Mouse (Mus musculus) testis, adult 2 months (tissue): Measurements from ENCODE around the gene Pold2. TPM values are rescaled to one million over a fixed set of nuclear protein-coding genes. Genes with fewer than 3 reads are reported as not detected.

Source experiments
- H3K27ac ChIP-seq: fragments of 200-500 bp; 2 replicates; pipeline ENCODE4 v1.5.1; 2012; ENCODE audit warnings: low read depth, low read length; ENCODE audit not compliant: control insufficient read depth, insufficient read depth
- H3K27me3 ChIP-seq: fragments of 200-500 bp; 2 replicates; pipeline ENCODE4 v1.6.1; 2012; ENCODE audit warnings: mild to moderate bottlenecking, low read length, moderate library complexity; ENCODE audit not compliant: control insufficient read depth, insufficient read depth
- H3K36me3 ChIP-seq: fragments of 200-500 bp; 2 replicates; pipeline ENCODE4 v1.6.1; 2012; ENCODE audit warnings: mild to moderate bottlenecking, low read length; ENCODE audit not compliant: control insufficient read depth, insufficient read depth
- H3K4me1 ChIP-seq: fragments of 200-500 bp; 2 replicates; pipeline ENCODE4 v1.6.1; 2012; ENCODE audit warnings: low read length; ENCODE audit not compliant: control insufficient read depth, insufficient read depth
- H3K4me3 ChIP-seq: fragments of 200-500 bp; 2 replicates; pipeline ENCODE4 v1.5.1; 2012; ENCODE audit warnings: low read depth, mild to moderate bottlenecking, low read length, moderate library complexity, mixed read lengths; ENCODE audit not compliant: control insufficient read depth
- CTCF ChIP-seq: fragments of 200-500 bp; IDR thresholded peaks from 2 replicates; pipeline ENCODE4 v1.5.1; 2012; ENCODE audit warnings: low read depth, mild to moderate bottlenecking, inconsistent platforms, low read length, moderate library complexity; ENCODE audit not compliant: control insufficient read depth, insufficient read depth, insufficient replicate concordance
- POLR2A ChIP-seq: fragments of 200-500 bp; IDR thresholded peaks from 2 replicates; pipeline ENCODE4 v1.6.1; 2012; ENCODE audit warnings: low read depth, mild to moderate bottlenecking, inconsistent platforms, low read length, moderate library complexity; ENCODE audit not compliant: control insufficient read depth
- polyA plus RNA-seq: library from polyadenylated mRNA; depleted of rRNA; stranded (reverse); fragments of >200 nt; gene quantifications from 2 replicates; pipeline ENCODE4 v1.2.3, GENCODE M21; 2012; rRNA removed

Pold2 gene
- polyA plus RNA-seq, 1 experiment = 88.8 TPM

DNA sequence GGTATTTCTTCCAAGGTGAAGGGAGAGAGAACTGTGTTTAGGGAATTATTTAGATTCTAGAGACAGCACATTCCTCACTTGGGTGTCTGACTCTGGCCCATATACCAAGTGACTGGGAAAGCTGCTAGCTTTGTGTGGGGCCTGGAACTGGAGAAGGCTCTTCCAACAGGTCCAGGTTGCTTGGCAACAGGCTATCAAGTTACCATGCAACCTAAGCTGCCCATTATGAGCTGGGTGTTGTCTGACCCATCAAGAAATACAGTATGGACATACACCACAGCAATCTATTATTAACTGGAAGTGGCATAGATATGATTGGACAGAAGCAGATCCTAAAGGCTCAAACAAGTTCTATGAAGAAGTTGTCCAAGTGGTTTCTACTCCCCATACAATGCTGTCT is 52.7 kb downstream of the Pold2 start:
- Histone ChIP-seq H3K4me1 (no peaks in the 10 kb centered on the region), H3K27me3 (no peaks in the 10 kb centered on the region), H3K36me3 (no peaks in the 10 kb centered on the region), H3K27ac (no peak overlapping the region), H3K4me3 (no peak overlapping the region)
- TF ChIP-seq POLR2A (no peak), CTCF (no peak)

Other genes with a start within 250 kb of the Pold2 start
- gene Mrps24, start 162.6 kb downstream of the Pold2 start, polyA plus RNA-seq = 18.4 and 26.3 TPM in 2 replicates
- 7.6 and 8.8 TPM in 2 replicates for gene Urgcp, start 115.9 kb downstream of the Pold2 start, polyA plus RNA-seq
- 19.6 and 22.3 TPM in 2 replicates for gene Dbnl, start 89.8 kb downstream of the Pold2 start, polyA plus RNA-seq
- gene Pgam2, start 74.6 kb downstream of the Pold2 start, polyA plus RNA-seq = 1,767 and 1,838 TPM in 2 replicates
- 2.3 and 3.0 TPM in 2 replicates for gene Polm, start 40.3 kb downstream of the Pold2 start, polyA plus RNA-seq
- 5.9 and 8.6 TPM in 2 replicates for gene Aebp1, start 16.3 kb downstream of the Pold2 start, polyA plus RNA-seq
- gene Myl7, start 20.5 kb upstream of the Pold2 start, polyA plus RNA-seq = 0.43 TPM in 1 of 2 replicates, not detected in the other
- gene Gck, start 71.8 kb upstream of the Pold2 start, polyA plus RNA-seq = 5.0 and 6.6 TPM in 2 replicates
- gene Ykt6, start 77.4 kb upstream of the Pold2 start, polyA plus RNA-seq = 31.7 and 33.7 TPM in 2 replicates
- 3.4 and 3.5 TPM in 2 replicates for gene Camk2b, start 188.1 kb upstream of the Pold2 start, polyA plus RNA-seq